Mouse (Mus musculus) liver, embryonic 11.5 days (tissue): ENCODE data around the gene Ldlrad3. TPM values are rescaled to one million over a fixed set of nuclear protein-coding genes. Genes with fewer than 3 reads are reported as not detected.

ENCODE experiments used
- ATAC-seq: fragments of 200-750 bp; cut with Nextera tagmentation; replicated peaks from 2 replicates; pipeline ENCODE4 v1.8.0; 2017; ENCODE audit warnings: moderate number of reproducible peaks, mild to moderate bottlenecking, moderate TSS enrichment, moderate library complexity; ENCODE audit not compliant: low FRiP score
- DNase-seq: peaks from one replicate; pipeline ENCODE4 v3.0.0-alpha.2; 2017; ENCODE audit warnings: low spot score
- H3K27ac ChIP-seq: fragments of 300-500 bp; sonication (generic); 2 replicates; pipeline ENCODE4 v1.5.1; 2014; ENCODE audit warnings: mild to moderate bottlenecking, low read depth, low read length, control low read depth
- H3K27me3 ChIP-seq: fragments of 300-500 bp; sonication (generic); replicated peaks from 2 replicates; pipeline ENCODE4 v1.6.1; 2014; ENCODE audit warnings: low read length, mixed read lengths; ENCODE audit not compliant: control insufficient read depth, insufficient read depth
- H3K36me3 ChIP-seq: fragments of 300-500 bp; sonication (generic); 2 replicates; pipeline ENCODE4 v1.6.1; 2014; ENCODE audit warnings: mild to moderate bottlenecking, low read length, moderate library complexity, mixed read lengths; ENCODE audit not compliant: control insufficient read depth, insufficient read depth
- H3K4me1 ChIP-seq: fragments of 300-500 bp; sonication (generic); replicated peaks from 2 replicates; pipeline ENCODE4 v1.6.1; 2014; ENCODE audit warnings: low read length, mixed read lengths; ENCODE audit not compliant: control insufficient read depth, insufficient read depth
- H3K4me2 ChIP-seq: fragments of 300-500 bp; sonication (generic); 2 replicates; pipeline ENCODE4 v1.6.1; 2014; ENCODE audit warnings: mild to moderate bottlenecking, control low read depth, moderate library complexity
- H3K4me3 ChIP-seq: fragments of 300-500 bp; sonication (generic); 2 replicates; pipeline ENCODE4 v1.5.1; 2014; ENCODE audit warnings: low read depth, low read length, control low read depth
- H3K9ac ChIP-seq: fragments of 300-500 bp; sonication (generic); 2 replicates; pipeline ENCODE4 v1.6.1; 2014; ENCODE audit warnings: low read depth, low read length, control low read depth
- H3K9me3 ChIP-seq: fragments of 300-500 bp; sonication (generic); 2 replicates; pipeline ENCODE4 v1.6.1; 2016; ENCODE audit warnings: low read length, inconsistent platforms, mixed read lengths; ENCODE audit not compliant: control insufficient read depth
- WGBS: fragments of 180-500 bp; shearing (Covaris S2); extraction: QIAGEN DNeasy Blood & Tissue Kit; methylation state at CpG from one replicate; pipeline ENCODE4 v1.1.7; 2014; 5-methylcytosine and 5-hydroxymethylcytosine counted together
- polyA plus RNA-seq: library from polyadenylated mRNA; unstranded; fragments of >200 nt; fragmentation: Nextera tagmentation; extraction: Ambion mirVana; gene quantifications from 2 replicates; pipeline ENCODE4 v1.2.1, GENCODE M21; 2014

Ldlrad3 gene
- polyA plus RNA-seq, 1 experiment from 2014 or later: 17.9 TPM

GRCm38 (mm10) chr2:102212096-102212495 is 25.9 kb upstream of the Ldlrad3 start:
- ATAC-seq (no peak), DNase-seq (no peak)
- H3K27me3 ChIP-seq: 0 out of 2 replicates have a peak, but pooled peaks cover under 1% of the 10 kb centered on the region
- H3K9me3 ChIP-seq: no peaks in the 10 kb centered on the region
- no peak overlapping the region for H3K4me2 ChIP-seq
- no peak overlapping the region for H3K9ac ChIP-seq
- no peaks in the 10 kb centered on the region for H3K4me1 ChIP-seq
- H3K36me3 ChIP-seq: no peaks in the 10 kb centered on the region
- H3K4me3 ChIP-seq: no peak overlapping the region
- no peak overlapping the region for H3K27ac ChIP-seq
- WGBS: 49% methylated on average over 4 of the region's 4 CpGs

GRCm38 (mm10) chr2:102205672-102206399 is 19.7 kb upstream of the Ldlrad3 start:
- ATAC-seq (no peak), DNase-seq (no peak)
- no peaks in the 10 kb centered on the region for H3K36me3 ChIP-seq
- no peak overlapping the region for H3K4me3 ChIP-seq
- H3K4me2 ChIP-seq: no peak overlapping the region
- 22% methylated on average over 14 of the region's 14 CpGs for WGBS
- H3K9ac ChIP-seq: no peak overlapping the region
- peaks cover 14% of the 10 kb centered on the region for H3K27me3 ChIP-seq
- no peak overlapping the region for H3K27ac ChIP-seq
- no peaks in the 10 kb centered on the region for H3K4me1 ChIP-seq
- no peaks in the 10 kb centered on the region for H3K9me3 ChIP-seq

GRCm38 (mm10) chr2:102203478-102203877 is 17.3 kb upstream of the Ldlrad3 start:
- no peak overlapping the region for H3K4me2 ChIP-seq
- H3K4me3 ChIP-seq: no peak overlapping the region
- H3K27ac ChIP-seq: no peak overlapping the region
- ATAC-seq (no peak), DNase-seq (no peak)
- H3K36me3 ChIP-seq: no peaks in the 10 kb centered on the region
- no peak overlapping the region for H3K9ac ChIP-seq
- H3K4me1 ChIP-seq: no peaks in the 10 kb centered on the region
- H3K9me3 ChIP-seq: no peaks in the 10 kb centered on the region
- peaks cover 14% of the 10 kb centered on the region for H3K27me3 ChIP-seq

- Histone ChIP-seq H3K27me3 (peaks cover 14% of the 10 kb centered on the region), H3K36me3 (no peaks in the 10 kb centered on the region), H3K4me3 (no peak overlapping the region), H3K27ac (no peak overlapping the region), H3K4me1 (no peaks in the 10 kb centered on the region), H3K4me2 (no peak overlapping the region), H3K9me3 (no peaks in the 10 kb centered on the region), H3K9ac (no peak overlapping the region)
- no peak for ATAC-seq
- no peak for DNase-seq
- WGBS: 73% methylated on average over 2 of the region's 2 CpGs
Observed at GRCm38 (mm10) chr2:102202211-102202770, 16.1 kb upstream of the Ldlrad3 start.

GRCm38 (mm10) chr2:102201198-102201948 is 15.2 kb upstream of the Ldlrad3 start:
- DNase-seq (no peak), ATAC-seq (no peak)
- 74% methylated on average over 13 of the region's 14 CpGs for WGBS

GRCm38 (mm10) chr2:102197332-102197731 is 11.1 kb upstream of the Ldlrad3 start:
- 78% methylated on average over 1 of the region's 1 CpGs for whole genome bisulfite sequencing
- ATAC-seq: no peak
- no peak overlapping the region for H3K27ac ChIP-seq
- H3K4me3 ChIP-seq: no peak overlapping the region
- no peak for DNase-seq
- no peaks in the 10 kb centered on the region; the same call in 1 of the 2 replicates for H3K27me3 ChIP-seq
- H3K9me3 ChIP-seq: no peaks in the 10 kb centered on the region
- H3K4me2 ChIP-seq: no peak overlapping the region
- no peaks in the 10 kb centered on the region for H3K36me3 ChIP-seq
- no peak overlapping the region for H3K9ac ChIP-seq
- H3K4me1 ChIP-seq: no peaks in the 10 kb centered on the region

More at GRCm38 (mm10) chr2:102201198-102201948, 15.2 kb upstream of the Ldlrad3 start:
- no peak overlapping the region for H3K4me3 ChIP-seq
- H3K9me3 ChIP-seq: no peaks in the 10 kb centered on the region
- no peak overlapping the region for H3K4me2 ChIP-seq
- no peak overlapping the region for H3K9ac ChIP-seq
- no peaks in the 10 kb centered on the region for H3K36me3 ChIP-seq
- no peaks in the 10 kb centered on the region for H3K4me1 ChIP-seq
- H3K27me3 ChIP-seq: peaks cover 9% of the 10 kb centered on the region
- no peak overlapping the region for H3K27ac ChIP-seq

GRCm38 (mm10) chr2:102196709-102197108 is 10.5 kb upstream of the Ldlrad3 start:
- Histone ChIP-seq H3K4me1 (no peaks in the 10 kb centered on the region), H3K4me2 (no peak overlapping the region), H3K36me3 (no peaks in the 10 kb centered on the region), H3K27ac (no peak overlapping the region), H3K27me3 (no peaks in the 10 kb centered on the region; the same call in 1 of the 2 replicates), H3K4me3 (no peak overlapping the region), H3K9me3 (no peaks in the 10 kb centered on the region), H3K9ac (no peak overlapping the region)
- 56% methylated on average over 8 of the region's 8 CpGs for WGBS
- DNase-seq: no peak
- no peak for ATAC-seq

- 50% methylated on average over 4 of the region's 4 CpGs for WGBS
- H3K9me3 ChIP-seq: no peaks in the 10 kb centered on the region
- ATAC-seq: no peak
- no peaks in the 10 kb centered on the region; the same call in 1 of the 2 replicates for H3K27me3 ChIP-seq
- no peak overlapping the region for H3K4me3 ChIP-seq
- no peak overlapping the region for H3K9ac ChIP-seq
- no peaks in the 10 kb centered on the region for H3K4me1 ChIP-seq
- no peak for DNase-seq
- no peak overlapping the region for H3K27ac ChIP-seq
- no peak overlapping the region for H3K4me2 ChIP-seq
- no peaks in the 10 kb centered on the region for H3K36me3 ChIP-seq
Observed at GRCm38 (mm10) chr2:102195494-102195893, 9.3 kb upstream of the Ldlrad3 start.
